In genomic region chr10:58738152-58738551, GRCm38 (mm10) we compare ENCODE assay signal across 37 mouse cellular contexts. TPM values are rescaled to one million over a fixed set of nuclear protein-coding genes. Genes with fewer than 3 reads are reported as not detected.
"Had no signal": no experiment of that assay in that cellular context is flagged by ENCODE, and none has a peak within 500 bp of the region (broad histone marks: within the 10 kb centered on the region; RNA-seq: fewer than 3 reads in every experiment).

No protein-coding gene starts in this region.

- DNase-seq: gastrocnemius, adult 2 months; gastrocnemius, postnatal 10 days; gastrocnemius, postnatal 25 days; heart, adult 2 months; heart, postnatal 4 days; kidney, adult 11 months; kidney, adult 2 months; kidney, adult 9 months; kidney, postnatal 10 days; kidney, postnatal 25 days; kidney, postnatal 4 days; liver had no signal

- H3K36me3 ChIP-seq: heart, embryonic 13.5 days; heart, embryonic 15.5 days; hindbrain, embryonic 13.5 days; hindbrain, embryonic 15.5 days; kidney, embryonic 15.5 days; limb, embryonic 10.5 days; limb, embryonic 12.5 days had no signal

- H3K27ac ChIP-seq: gastrocnemius, adult 2 months; heart, adult 2 months; heart, embryonic 13.5 days; heart, embryonic 15.5 days; hindbrain, embryonic 13.5 days; hindbrain, embryonic 15.5 days; hindbrain, postnatal 0 days; kidney, embryonic 15.5 days; layer of hippocampus, adult 2 months; left cerebral cortex, adult 2 months; limb, embryonic 10.5 days; limb, embryonic 12.5 days had no signal

- ATAC-seq: hindbrain, postnatal 0 days; intestine, embryonic 16.5 days had no signal

- H3K4me3 ChIP-seq: gastrocnemius, adult 2 months; heart, adult 2 months; heart, embryonic 13.5 days; heart, embryonic 15.5 days; hindbrain, embryonic 13.5 days; hindbrain, embryonic 15.5 days; kidney, embryonic 15.5 days; layer of hippocampus, adult 2 months; left cerebral cortex, adult 2 months; limb, embryonic 10.5 days; limb, embryonic 12.5 days had no signal

- H3K4me1 ChIP-seq: heart, embryonic 13.5 days; heart, embryonic 15.5 days; hindbrain, embryonic 13.5 days; hindbrain, embryonic 15.5 days; kidney, embryonic 15.5 days; limb, embryonic 10.5 days; limb, embryonic 12.5 days had no signal

- H3K27me3 ChIP-seq: heart, embryonic 13.5 days; heart, embryonic 15.5 days; hindbrain, embryonic 13.5 days; hindbrain, embryonic 15.5 days; kidney, embryonic 15.5 days; limb, embryonic 12.5 days had no signal

RNA-seq across cellular contexts. Expression of gene Gm17542, which starts 20.1 kb away (rescaled TPM):
- total RNA-seq: gastrocnemius, adult 2 months; gastrocnemius, postnatal 10 days; gastrocnemius, postnatal 25 days; gastrocnemius, postnatal 4 days; granulocyte monocyte progenitor cell, adult 5-6 weeks; heart, adult 2 months; heart, postnatal 25 days; heart, postnatal 4 days; hindbrain, postnatal 0 days; layer of hippocampus, adult 2 months; layer of hippocampus, postnatal 10 days; layer of hippocampus, postnatal 25 days; left cerebral cortex, adult 2 months; left cerebral cortex, postnatal 14 days; left cerebral cortex, postnatal 36 days had no signal
- polyA plus RNA-seq: frontal cortex, adult 2 months; heart, adult 2 months; heart, embryonic 11.5 days; heart, embryonic 13.5 days; heart, embryonic 15.5 days; heart, postnatal 0 days; hindbrain, embryonic 11.5 days; hindbrain, embryonic 13.5 days; hindbrain, embryonic 15.5 days; hindbrain, postnatal 0 days; intestine, embryonic 14.5 days; intestine, embryonic 16.5 days; kidney, adult 2 months; kidney, embryonic 15.5 days; limb, embryonic 10.5 days; limb, embryonic 12.5 days; limb, embryonic 14.5 days; liver, embryonic 11.5 days had no signal
